Mouse (Mus musculus) liver, postnatal 0 days (tissue): ENCODE results near the gene Zfr2.

Experiments used
- CTCF ChIP-seq: sonication (generic); IDR thresholded peaks from 2 replicates; pipeline ENCODE4 v1.5.1; 2016; ENCODE audit warnings: antibody characterized with exemption, low read depth
- EP300 ChIP-seq: IDR thresholded peaks from 2 replicates; pipeline ENCODE4 v1.6.1; 2016; ENCODE audit warnings: antibody characterized with exemption, low read depth, mild to moderate bottlenecking

DNA sequence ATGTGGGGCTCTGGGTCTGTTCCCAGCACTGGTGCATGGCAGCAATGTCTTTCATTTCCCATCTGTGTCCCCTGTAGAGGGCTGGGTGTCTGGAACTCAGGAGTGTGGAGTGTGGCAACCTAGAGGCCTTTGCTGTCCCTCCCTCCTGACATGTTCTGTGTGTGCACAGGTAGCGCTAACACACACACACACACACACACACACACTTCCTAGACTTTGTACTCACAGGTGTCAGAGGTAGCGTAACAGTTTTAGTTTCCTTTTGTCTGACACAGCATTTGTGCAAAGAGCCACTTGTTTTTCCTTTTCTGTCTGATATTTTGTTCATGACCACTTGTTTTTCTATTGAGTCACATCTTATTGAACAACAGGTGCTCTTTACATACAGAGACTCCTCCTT lies 14.8 kb downstream of the Zfr2 start:
- TF ChIP-seq CTCF (no peak), EP300 (no peak)
